Mouse (Mus musculus) erythroblast, embryonic 14.5 days (primary cell): Measurements from ENCODE around the gene Smpx.

Experiments used
- GATA1 ChIP-seq: IDR thresholded peaks from 2 replicates; pipeline ENCODE4 v1.6.1; 2012; ENCODE audit warnings: low read length, inconsistent platforms, mixed read lengths
- TAL1 ChIP-seq: IDR thresholded peaks from 3 replicates; pipeline ENCODE4 v1.6.1; 2012; ENCODE audit warnings: low read length, inconsistent platforms, mixed read lengths

GRCm38 (mm10) chrX:157732346-157732745 lies 33.6 kb downstream of the Smpx start:
- TF ChIP-seq GATA1 (no peak), TAL1 (no peak)
